Comparison of ENCODE assay signal across 19 mouse cellular contexts in the genomic region with DNA sequence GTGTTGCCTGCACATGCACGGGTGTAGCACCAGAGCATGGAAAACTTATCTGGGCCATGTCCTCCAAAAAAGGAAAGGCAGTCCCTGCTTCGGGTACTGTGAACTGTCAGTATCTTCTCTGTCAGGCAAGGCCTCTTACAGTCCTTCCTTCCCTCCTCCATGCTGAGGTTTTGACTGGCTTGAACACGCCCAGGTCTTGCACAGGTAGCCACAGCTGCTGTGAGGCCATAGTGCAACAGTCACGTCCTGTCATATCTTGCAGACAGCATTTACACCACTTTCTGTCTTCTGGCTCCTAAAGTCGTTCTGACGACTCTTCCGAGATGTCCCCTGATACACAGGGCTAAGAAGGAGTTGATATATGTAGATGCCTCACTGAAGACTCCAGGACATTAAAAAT.
"Had no signal": no experiment of that assay in that cellular context is flagged by ENCODE, and none has a peak within 500 bp of the region (broad histone marks: within the 10 kb centered on the region; RNA-seq: fewer than 3 reads in every experiment).

No protein-coding gene starts in this region.

- H3K4me1 ChIP-seq: midbrain, embryonic 10.5 days; midbrain, embryonic 12.5 days; midbrain, embryonic 15.5 days; neural tube, embryonic 12.5 days; stomach, embryonic 15.5 days had no signal

- H3K9ac ChIP-seq: liver, embryonic 14.5 days; lung, embryonic 14.5 days; midbrain, embryonic 12.5 days; midbrain, embryonic 15.5 days; neural tube, embryonic 12.5 days; stomach, embryonic 15.5 days had no signal

- DNase-seq: lung, adult 18-20 months; lung, embryonic 14.5 days; lung, postnatal 10 days; lung, postnatal 36 days; retina, postnatal 1 day; right cerebral cortex, adult 18-20 months; right cerebral cortex, postnatal 25 days; right cerebral cortex, postnatal 4 days; thymus, adult 2 months; thymus, postnatal 25 days; thymus, postnatal 4 days had no signal

- H3K4me2 ChIP-seq: lung, embryonic 14.5 days; midbrain, embryonic 12.5 days; midbrain, embryonic 15.5 days; neural tube, embryonic 12.5 days; stomach, embryonic 15.5 days had no signal

- H3K9me3 ChIP-seq: midbrain, embryonic 10.5 days; midbrain, embryonic 12.5 days; midbrain, embryonic 15.5 days; neural tube, embryonic 12.5 days; stomach, embryonic 15.5 days had no signal

- H3K27me3 ChIP-seq: midbrain, embryonic 12.5 days; midbrain, embryonic 15.5 days; neural tube, embryonic 12.5 days; stomach, embryonic 15.5 days had no signal

- H3K4me3 ChIP-seq: midbrain, embryonic 10.5 days; midbrain, embryonic 12.5 days; midbrain, embryonic 15.5 days; neural tube, embryonic 12.5 days; stomach, embryonic 15.5 days had no signal

- ATAC-seq: midbrain, embryonic 15.5 days had no signal

- H3K36me3 ChIP-seq: midbrain, embryonic 10.5 days; midbrain, embryonic 12.5 days; midbrain, embryonic 15.5 days; neural tube, embryonic 12.5 days; stomach, embryonic 15.5 days had no signal

- H3K27ac ChIP-seq: liver, embryonic 14.5 days; macrophage; midbrain, embryonic 10.5 days; midbrain, embryonic 12.5 days; midbrain, embryonic 15.5 days; neural tube, embryonic 12.5 days; stomach, embryonic 15.5 days; stomach, postnatal 0 days had no signal
